Mouse (Mus musculus) neural tube, embryonic 13.5 days (tissue): ENCODE results near the gene Stag1. TPM values are rescaled to one million over a fixed set of nuclear protein-coding genes. Genes with fewer than 3 reads are reported as not detected.

Experiments used
- ATAC-seq: fragments of 200-750 bp; cut with Nextera tagmentation; 2 replicates; pipeline ENCODE4 v1.8.0; 2017; ENCODE audit warnings: low read depth, mild to moderate bottlenecking, moderate TSS enrichment, moderate library complexity
- H3K27ac ChIP-seq: fragments of 300-500 bp; sonication (generic); replicated peaks from 2 replicates; pipeline ENCODE4 v1.5.1; 2015; ENCODE audit warnings: moderate library complexity, mild to moderate bottlenecking, inconsistent platforms
- H3K27me3 ChIP-seq: fragments of 300-500 bp; sonication (generic); 2 replicates; pipeline ENCODE4 v1.6.1; 2015; ENCODE audit warnings: mild to moderate bottlenecking, inconsistent platforms
- H3K36me3 ChIP-seq: fragments of 300-500 bp; sonication (generic); 2 replicates; pipeline ENCODE4 v1.6.1; 2015; ENCODE audit warnings: mild to moderate bottlenecking, inconsistent platforms
- H3K4me1 ChIP-seq: fragments of 300-500 bp; sonication (generic); replicated peaks from 2 replicates; pipeline ENCODE4 v1.6.1; 2015; ENCODE audit warnings: inconsistent platforms
- H3K4me2 ChIP-seq: fragments of 300-500 bp; sonication (generic); 2 replicates; pipeline ENCODE4 v1.6.1; 2015; ENCODE audit warnings: inconsistent platforms, mild to moderate bottlenecking, moderate library complexity
- H3K4me3 ChIP-seq: fragments of 300-500 bp; sonication (generic); 2 replicates; pipeline ENCODE4 v1.5.1; 2015; ENCODE audit warnings: mild to moderate bottlenecking, inconsistent platforms
- H3K9ac ChIP-seq: fragments of 300-500 bp; sonication (generic); 2 replicates; pipeline ENCODE4 v1.6.1; 2015; ENCODE audit warnings: moderate library complexity, mild to moderate bottlenecking, inconsistent platforms
- H3K9me3 ChIP-seq: fragments of 300-500 bp; sonication (generic); 2 replicates; pipeline ENCODE4 v1.6.1; 2016; ENCODE audit warnings: inconsistent platforms
- WGBS: fragments of 180-500 bp; shearing (Covaris S2); methylation state at CpG from one replicate; pipeline ENCODE4 v1.1.7; 2015; 5-methylcytosine and 5-hydroxymethylcytosine counted together
- polyA plus RNA-seq: library from polyadenylated mRNA; unstranded; fragments of >200 nt; fragmentation: Nextera tagmentation; extraction: Ambion mirVana; gene quantifications from 2 replicates; pipeline ENCODE4 v1.2.1, GENCODE M21; 2015

The Stag1 gene
- polyA plus RNA-seq, 1 experiment from 2014 or later = 36.3 TPM

DNA sequence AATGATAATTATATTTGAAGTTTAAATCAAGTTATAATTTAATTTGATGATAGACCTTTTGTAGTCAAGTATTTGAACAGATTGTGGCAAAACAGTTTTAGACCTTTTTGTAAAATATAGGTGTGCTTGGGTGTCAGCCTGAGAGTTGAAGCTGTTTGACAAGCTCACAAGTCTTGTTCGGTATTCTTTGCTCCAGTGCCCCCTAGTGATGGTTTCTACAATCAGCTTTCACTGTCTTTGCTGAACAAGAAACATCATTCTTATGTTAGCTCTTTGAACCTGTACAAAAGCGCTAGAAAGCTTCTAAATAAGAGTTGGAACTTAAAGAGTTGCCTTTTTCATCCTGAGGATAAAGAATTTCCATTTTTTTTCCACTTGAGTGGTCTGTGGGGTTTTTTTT, 319.5 kb downstream of the Stag1 start:
- no peak for ATAC-seq
- no peaks in the 10 kb centered on the region for H3K9me3 ChIP-seq
- 55% methylated on average over 2 of the region's 2 CpGs for WGBS
- H3K27me3 ChIP-seq = no peaks in the 10 kb centered on the region
- H3K4me2 ChIP-seq = no peak overlapping the region
- H3K4me3 ChIP-seq = no peak overlapping the region
- H3K4me1 ChIP-seq = no peaks in the 10 kb centered on the region
- H3K27ac ChIP-seq = no peak overlapping the region
- no peaks in the 10 kb centered on the region for H3K36me3 ChIP-seq
- no peak overlapping the region for H3K9ac ChIP-seq

DNA sequence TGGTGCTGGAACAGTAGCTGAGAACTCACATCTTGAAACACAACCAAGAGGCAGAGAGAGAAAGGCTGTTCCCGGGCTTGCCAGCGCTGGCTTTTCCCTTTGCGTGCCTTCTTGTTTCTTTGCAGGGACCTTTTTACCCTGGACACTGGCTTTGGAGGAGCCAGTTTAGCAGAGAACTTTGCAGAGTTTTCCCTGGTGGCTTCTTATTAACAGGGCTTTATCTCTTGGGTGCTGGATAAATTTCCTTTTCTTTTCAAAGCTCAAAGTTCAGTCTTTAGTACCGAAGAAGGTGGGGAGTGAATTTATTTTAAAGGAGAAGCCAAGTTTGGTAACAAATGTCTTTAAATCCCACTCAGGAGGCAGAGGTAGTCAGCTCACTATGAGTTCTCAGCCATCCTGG, 329.0 kb downstream of the Stag1 start:
- H3K4me1 ChIP-seq = no peaks in the 10 kb centered on the region
- ATAC-seq = no peak
- peaks cover 29% of the 10 kb centered on the region for H3K36me3 ChIP-seq
- WGBS = 95% methylated on average over 4 of the region's 4 CpGs
- H3K27me3 ChIP-seq = no peaks in the 10 kb centered on the region
- H3K9ac ChIP-seq = no peak overlapping the region
- no peak overlapping the region for H3K4me2 ChIP-seq
- no peak overlapping the region for H3K27ac ChIP-seq
- H3K9me3 ChIP-seq = no peaks in the 10 kb centered on the region
- H3K4me3 ChIP-seq = no peak overlapping the region

DNA sequence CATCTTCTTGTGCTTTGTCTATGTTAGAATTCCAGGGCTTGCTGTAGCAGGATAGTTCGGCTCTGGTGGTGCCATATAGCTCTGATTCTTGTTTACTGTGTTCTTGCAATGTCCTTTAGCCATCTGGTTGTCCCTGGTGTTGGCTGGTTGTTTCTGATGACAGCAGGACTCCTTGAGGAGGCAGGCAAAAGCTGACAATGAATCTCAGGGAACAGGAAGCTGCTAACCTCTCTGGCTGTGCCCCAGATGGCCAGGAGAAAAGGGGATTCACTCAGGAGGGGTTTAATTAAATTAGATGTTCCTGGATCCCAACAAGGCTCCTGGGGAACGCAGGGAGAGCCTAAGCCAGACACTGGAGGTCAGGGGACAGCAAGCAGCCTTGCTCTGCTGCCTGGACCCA, 344.4 kb downstream of the Stag1 start:
- Histone ChIP-seq H3K9ac (no peak overlapping the region), H3K4me1 (no peaks in the 10 kb centered on the region), H3K36me3 (peaks cover 9% of the 10 kb centered on the region), H3K27me3 (no peaks in the 10 kb centered on the region), H3K4me3 (no peak overlapping the region), H3K4me2 (no peak overlapping the region), H3K27ac (no peak overlapping the region), H3K9me3 (no peaks in the 10 kb centered on the region)
- WGBS = 71% methylated on average over 2 of the region's 2 CpGs
- no peak for ATAC-seq

DNA sequence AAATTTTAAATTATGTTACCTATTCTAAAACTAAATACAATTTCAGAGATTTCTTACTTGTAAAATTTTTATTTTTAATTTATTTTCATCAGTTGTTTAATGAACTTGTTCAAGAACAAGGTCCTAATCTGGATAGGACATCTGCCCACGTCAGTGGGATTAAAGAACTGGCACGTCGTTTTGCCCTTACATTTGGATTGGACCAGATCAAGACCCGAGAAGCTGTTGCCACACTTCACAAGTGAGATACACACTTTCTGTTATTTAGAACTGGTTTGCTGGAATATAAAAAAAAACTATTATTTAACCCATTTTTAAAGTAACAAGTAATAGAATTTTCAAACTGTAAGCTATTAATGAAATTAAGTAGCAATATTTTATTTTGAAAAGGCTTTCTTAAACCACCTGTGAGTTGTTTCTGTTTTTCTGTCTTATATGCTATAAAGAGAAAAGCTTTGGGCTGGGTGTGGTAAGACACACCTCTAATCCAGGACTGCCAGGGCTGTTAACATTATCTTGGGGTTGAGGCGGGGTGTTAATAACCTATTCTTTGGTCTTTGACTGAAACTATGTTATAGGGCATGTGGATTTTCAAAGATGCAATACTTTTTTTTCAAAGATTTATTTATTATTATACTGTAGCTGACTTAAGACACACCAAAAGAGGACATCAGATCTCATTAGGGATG, 347.2 kb downstream of the Stag1 start:
- Histone ChIP-seq H3K4me2 (no peak overlapping the region), H3K27me3 (no peaks in the 10 kb centered on the region), H3K9me3 (no peaks in the 10 kb centered on the region), H3K27ac (no peak overlapping the region), H3K4me1 (no peaks in the 10 kb centered on the region), H3K36me3 (peaks cover 19% of the 10 kb centered on the region), H3K9ac (no peak overlapping the region), H3K4me3 (no peak overlapping the region)
- ATAC-seq = no peak
- 95% methylated on average over 5 of the region's 5 CpGs for WGBS

DNA sequence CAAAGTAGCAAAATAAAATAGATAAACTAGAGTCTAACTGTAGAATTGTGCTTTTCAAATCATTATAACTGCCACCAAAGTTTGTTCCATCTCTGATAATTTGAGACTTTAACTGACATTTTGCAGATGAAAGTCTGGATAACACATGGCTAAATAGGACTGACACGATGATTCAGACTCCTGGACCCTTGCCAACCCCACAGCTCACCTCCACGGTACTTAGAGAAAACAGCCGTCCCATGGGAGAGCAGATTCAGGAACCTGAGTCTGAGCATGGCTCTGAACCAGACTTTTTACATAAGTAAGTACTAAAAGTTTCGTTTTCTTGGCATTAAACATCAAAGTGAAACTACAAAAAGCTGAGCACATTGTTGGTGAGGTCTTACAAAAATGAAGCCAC, 353.9 kb downstream of the Stag1 start:
- Histone ChIP-seq H3K4me1 (no peaks in the 10 kb centered on the region), H3K9ac (no peak overlapping the region), H3K36me3 (peaks cover 50% of the 10 kb centered on the region), H3K27ac (no peak overlapping the region), H3K4me2 (no peak overlapping the region), H3K27me3 (no peaks in the 10 kb centered on the region), H3K9me3 (no peaks in the 10 kb centered on the region), H3K4me3 (no peak overlapping the region)
- no peak for ATAC-seq
- 53% methylated on average over 4 of the region's 4 CpGs for WGBS

DNA sequence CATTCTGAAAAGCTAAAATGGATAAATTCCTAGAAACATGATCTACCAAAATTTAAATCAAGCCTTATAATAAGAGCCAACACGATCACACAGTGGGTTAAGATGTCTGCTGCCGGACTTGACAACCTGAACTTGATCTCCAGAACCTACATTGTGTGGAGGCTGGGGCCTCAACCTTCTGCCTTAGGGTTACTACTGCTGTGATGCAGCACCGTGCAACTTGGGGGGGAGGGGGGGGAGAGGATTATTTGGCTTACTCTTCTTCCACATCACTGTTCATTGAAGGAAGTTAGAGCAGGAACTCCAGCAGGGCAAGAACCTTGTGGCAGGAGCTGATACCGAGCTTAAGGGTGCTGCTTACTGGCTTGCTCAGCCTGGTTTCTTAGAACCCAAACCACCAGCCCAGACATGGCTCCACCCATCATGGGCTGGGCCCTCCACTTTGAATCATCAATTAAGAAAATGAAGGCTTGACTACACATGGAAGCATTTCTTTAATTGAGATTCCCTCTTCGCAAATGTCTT, 365.4 kb downstream of the Stag1 start:
- ATAC-seq = peak; percentile 40; the same call in 1 of the 2 replicates

DNA sequence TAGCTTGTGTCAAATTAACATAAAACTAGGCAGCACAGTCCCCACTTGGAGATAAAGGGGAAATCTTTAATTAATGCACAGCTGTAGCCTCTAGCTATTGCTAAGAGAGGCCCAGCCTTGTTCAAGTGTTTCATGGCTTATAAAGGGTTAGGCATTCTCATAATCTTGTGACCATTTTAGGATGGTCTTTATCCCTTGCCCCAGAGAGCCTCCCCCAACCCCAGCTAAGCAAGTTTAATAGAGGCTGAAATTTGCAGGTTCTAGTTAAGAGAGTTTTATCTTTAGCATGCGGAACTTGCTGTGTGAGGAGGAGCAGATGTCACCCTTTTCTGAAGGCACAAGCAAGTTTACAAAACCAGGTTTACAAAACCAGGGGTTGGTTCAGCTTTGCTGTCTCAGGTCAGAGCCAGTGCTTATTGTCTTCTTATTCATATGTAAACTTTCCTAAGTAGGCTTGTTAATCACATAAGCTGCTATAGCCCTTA, 365.9 kb downstream of the Stag1 start:
- Histone ChIP-seq H3K9me3 (no peaks in the 10 kb centered on the region), H3K36me3 (peaks cover 14% of the 10 kb centered on the region; the same call in 1 of the 2 replicates), H3K9ac (no peak overlapping the region), H3K4me2 (no peak overlapping the region), H3K27me3 (no peaks in the 10 kb centered on the region), H3K27ac (0 out of 2 replicates have a peak overlapping the region, but pooled peaks have one; percentile 38), H3K4me1 (peaks cover 9% of the 10 kb centered on the region), H3K4me3 (no peak overlapping the region)
- 76% methylated on average over 1 of the region's 1 CpGs for WGBS
- 0 out of 2 replicates have a peak, but pooled peaks have one; percentile 43 for ATAC-seq

More for the DNA sequence above, 365.4 kb downstream of the Stag1 start:
- no peak overlapping the region for H3K9ac ChIP-seq
- H3K27me3 ChIP-seq = no peaks in the 10 kb centered on the region
- 60% methylated on average over 5 of the region's 5 CpGs for WGBS
- H3K27ac ChIP-seq = no peak overlapping the region
- no peak overlapping the region for H3K4me3 ChIP-seq
- H3K36me3 ChIP-seq = peaks cover 19% of the 10 kb centered on the region; the same call in 1 of the 2 replicates
- H3K4me2 ChIP-seq = no peak overlapping the region
- H3K4me1 ChIP-seq = peaks cover 9% of the 10 kb centered on the region
- no peaks in the 10 kb centered on the region for H3K9me3 ChIP-seq

DNA sequence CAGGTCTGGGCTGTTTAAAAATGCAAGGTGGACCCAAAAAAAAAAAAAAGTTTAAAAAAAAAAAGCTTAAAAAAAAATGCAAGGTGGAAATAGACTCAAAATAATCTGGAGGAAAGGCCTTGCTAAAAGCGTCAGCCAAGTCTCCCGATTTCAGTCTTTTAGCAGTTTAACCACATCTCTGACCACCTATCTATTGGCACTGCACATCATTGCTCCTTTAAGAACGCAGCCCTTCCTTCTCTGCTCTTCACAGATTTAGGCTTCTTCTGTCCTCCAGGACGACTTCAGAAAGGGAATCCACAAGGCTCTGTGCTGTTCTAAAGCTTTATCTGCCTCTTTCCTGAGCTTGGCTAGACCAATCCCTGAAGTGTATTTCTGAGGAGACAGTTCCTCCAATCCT, 366.5 kb downstream of the Stag1 start:
- Histone ChIP-seq H3K4me2 (no peak overlapping the region), H3K4me3 (no peak overlapping the region), H3K9me3 (no peaks in the 10 kb centered on the region), H3K27ac (no peak overlapping the region), H3K4me1 (peaks cover 9% of the 10 kb centered on the region), H3K27me3 (no peaks in the 10 kb centered on the region), H3K36me3 (peaks cover 8% of the 10 kb centered on the region; the same call in 1 of the 2 replicates), H3K9ac (no peak overlapping the region)
- WGBS = 87% methylated on average over 4 of the region's 4 CpGs
- ATAC-seq = no peak

DNA sequence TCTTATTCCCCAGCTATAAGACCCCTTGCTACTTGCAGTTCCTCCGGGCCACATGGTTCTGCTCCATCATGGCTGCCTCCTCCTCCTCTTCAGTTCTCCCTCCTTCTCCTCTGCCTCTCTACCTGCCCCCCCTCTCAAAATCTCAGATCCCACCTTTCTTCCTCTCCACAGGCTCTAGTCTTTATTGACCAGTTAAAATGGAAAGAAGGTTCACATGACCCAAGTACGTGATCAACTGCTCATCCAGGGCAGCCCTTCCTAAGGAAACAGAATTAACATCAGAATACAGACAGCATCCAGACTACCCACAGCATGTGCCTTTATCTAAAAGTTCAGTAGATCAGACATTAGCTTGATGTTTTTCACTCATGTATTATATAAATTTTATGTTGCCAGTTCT, 371.9 kb downstream of the Stag1 start:
- 80% methylated on average over 2 of the region's 2 CpGs for WGBS
- Histone ChIP-seq H3K4me2 (no peak overlapping the region), H3K9me3 (no peaks in the 10 kb centered on the region), H3K4me1 (no peaks in the 10 kb centered on the region), H3K9ac (no peak overlapping the region), H3K27ac (no peak overlapping the region), H3K27me3 (no peaks in the 10 kb centered on the region), H3K4me3 (no peak overlapping the region), H3K36me3 (no peaks in the 10 kb centered on the region)
- no peak for ATAC-seq

DNA sequence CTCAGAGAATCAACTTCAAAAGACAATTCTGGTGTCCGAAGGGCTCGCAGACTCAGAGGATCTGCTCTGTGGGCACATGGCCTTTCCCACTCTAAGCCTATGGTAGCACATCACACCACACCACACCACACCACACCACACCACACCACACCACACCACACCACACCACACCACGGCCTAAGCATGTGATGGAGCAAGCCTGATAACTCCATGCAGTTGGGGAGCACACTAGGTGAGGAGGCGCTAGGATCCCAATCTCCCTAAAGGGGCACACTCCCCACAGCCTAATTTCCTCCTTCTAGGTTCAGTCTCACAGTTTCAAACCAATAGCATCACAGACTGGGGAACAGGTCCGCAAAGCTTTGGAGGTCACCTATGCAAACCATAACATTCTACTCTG, 381.1 kb downstream of the Stag1 start:
- Histone ChIP-seq H3K9ac (no peak overlapping the region), H3K4me2 (no peak overlapping the region), H3K27me3 (no peaks in the 10 kb centered on the region), H3K36me3 (peaks cover 22% of the 10 kb centered on the region), H3K4me1 (no peaks in the 10 kb centered on the region), H3K9me3 (no peaks in the 10 kb centered on the region), H3K4me3 (no peak overlapping the region), H3K27ac (no peak overlapping the region)
- no peak for ATAC-seq
- 98% methylated on average over 5 of the region's 5 CpGs for WGBS

DNA sequence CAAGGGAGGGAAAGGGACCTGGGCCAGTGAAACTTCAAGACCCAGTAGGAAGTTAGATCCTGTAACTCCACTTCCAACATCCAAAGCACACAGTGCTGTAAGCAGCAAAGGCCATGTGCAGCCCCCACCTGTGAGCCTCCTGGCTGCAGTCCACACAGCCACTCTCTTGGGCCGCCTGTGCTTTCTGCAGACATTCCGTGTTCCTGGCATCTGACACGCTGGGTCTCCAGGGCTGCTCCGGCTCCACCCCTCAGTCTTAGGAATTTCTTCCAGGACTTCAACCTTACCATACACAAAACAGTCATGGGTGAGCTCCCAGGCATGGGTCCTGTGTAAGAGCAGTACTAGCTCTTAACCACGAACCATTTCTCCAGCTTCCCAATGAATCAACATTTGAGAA, 381.7 kb downstream of the Stag1 start:
- 84% methylated on average over 5 of the region's 5 CpGs for WGBS
- H3K27me3 ChIP-seq = no peaks in the 10 kb centered on the region
- no peak overlapping the region for H3K9ac ChIP-seq
- H3K4me1 ChIP-seq = no peaks in the 10 kb centered on the region
- no peak overlapping the region for H3K27ac ChIP-seq
- no peak for ATAC-seq
- H3K4me2 ChIP-seq = no peak overlapping the region
- H3K36me3 ChIP-seq = peaks cover 28% of the 10 kb centered on the region
- no peaks in the 10 kb centered on the region for H3K9me3 ChIP-seq
- no peak overlapping the region for H3K4me3 ChIP-seq

DNA sequence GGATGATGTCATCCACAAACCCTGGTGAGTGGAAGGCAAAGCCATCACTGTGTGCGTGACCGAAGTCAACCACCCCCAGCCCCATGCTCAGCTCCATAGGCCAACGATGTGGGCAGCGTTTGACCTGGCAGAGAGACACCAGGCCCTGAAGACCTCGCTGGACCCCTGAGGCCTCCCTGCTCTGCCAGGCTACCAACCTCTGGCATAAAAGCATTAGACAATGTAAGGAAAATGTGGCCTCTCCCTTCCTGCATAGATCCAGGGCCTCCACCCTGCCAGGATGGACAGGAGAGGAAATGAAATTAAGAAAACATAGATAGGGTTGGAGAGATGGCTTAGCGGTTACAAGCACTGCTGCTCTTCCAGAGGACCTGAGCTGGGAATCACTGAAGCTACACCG, 385.2 kb downstream of the Stag1 start:
- ATAC-seq = no peak
- Histone ChIP-seq H3K36me3 (peaks cover 43% of the 10 kb centered on the region), H3K4me3 (no peak overlapping the region), H3K9me3 (no peaks in the 10 kb centered on the region), H3K9ac (no peak overlapping the region), H3K4me1 (no peaks in the 10 kb centered on the region), H3K27me3 (no peaks in the 10 kb centered on the region), H3K4me2 (no peak overlapping the region), H3K27ac (no peak overlapping the region)
- 92% methylated on average over 7 of the region's 7 CpGs for WGBS
